Mouse (Mus musculus) MEL (cell line): ENCODE data around the gene Fam206a.

ENCODE experiments used
- CHD2 ChIP-seq: IDR thresholded peaks from 2 replicates; pipeline ENCODE4 v1.6.1; 2011; ENCODE audit warnings: low read length, improper control_type of control experiment
- CTCF ChIP-seq, 3 experiments: IDR thresholded peaks in 2 of 3; conservative IDR thresholded peaks in 1 of 3; 2 replicates each; pipeline ENCODE4 v1.5.1; 2011 to 2012; ENCODE audit warnings: low read length in 3 of 3, low read depth in 2 of 3, mild to moderate bottlenecking in 2 of 3, improper control_type of control experiment in 1 of 3, inconsistent platforms in 1 of 3, mixed read lengths in 1 of 3, moderate library complexity in 1 of 3; ENCODE audit not compliant: control insufficient read depth in 1 of 3, insufficient read depth in 1 of 3, poor library complexity in 1 of 3, severe bottlenecking in 1 of 3
- E2F4 ChIP-seq: IDR thresholded peaks from 2 replicates; pipeline ENCODE4 v1.6.1; 2011; ENCODE audit warnings: low read depth, low read length, improper control_type of control experiment, borderline replicate concordance
- EP300 ChIP-seq, 2 experiments: IDR thresholded peaks; 2 replicates each; pipeline ENCODE4 v1.6.1; 2011; ENCODE audit warnings: improper control_type of control experiment in 2 of 2, low read length in 2 of 2, low read depth in 1 of 2, mild to moderate bottlenecking in 1 of 2
- HCFC1 ChIP-seq: IDR thresholded peaks from 2 replicates; pipeline ENCODE4 v1.6.1; 2012; ENCODE audit warnings: low read depth, mild to moderate bottlenecking, inconsistent platforms, low read length, improper control_type of control experiment, moderate library complexity
- MAX ChIP-seq: IDR thresholded peaks from 2 replicates; pipeline ENCODE4 v1.6.1; 2011; ENCODE audit warnings: low read length, improper control_type of control experiment
- NELFE ChIP-seq: IDR thresholded peaks from 2 replicates; pipeline ENCODE4 v1.6.1; 2011; ENCODE audit warnings: low read depth, low read length, improper control_type of control experiment
- POLR2A ChIP-seq, 2 experiments: IDR thresholded peaks; 2 replicates each; pipeline ENCODE4 v1.6.1; 2011 to 2012; ENCODE audit warnings: low read length in 2 of 2, mild to moderate bottlenecking in 2 of 2, control low read depth in 1 of 2, improper control_type of control experiment in 1 of 2, low read depth in 1 of 2, moderate library complexity in 1 of 2; ENCODE audit not compliant: control insufficient read depth in 1 of 2, insufficient read depth in 1 of 2, poor library complexity in 1 of 2
- USF1 ChIP-seq: IDR thresholded peaks from 2 replicates; pipeline ENCODE4 v1.6.1; 2014; ENCODE audit warnings: low read depth, mild to moderate bottlenecking, inconsistent platforms, low read length, improper control_type of control experiment, moderate library complexity
- ZKSCAN1 ChIP-seq: IDR thresholded peaks from 2 replicates; pipeline ENCODE4 v1.6.1; 2012; ENCODE audit warnings: low read depth, mild to moderate bottlenecking, inconsistent platforms, low read length, improper control_type of control experiment, moderate library complexity

GRCm38 (mm10) chr4:56812096-56812495 lies 10.0 kb downstream of the Fam206a start:
- TF ChIP-seq CTCF (IDR thresholded peaks at IDR 0.05 in 2 of 3, conservative IDR thresholded peaks at IDR 0.05 in 1 of 3; ENCODE audit: control insufficient read depth in 1 of 3, insufficient read depth in 1 of 3, low read depth in 2 of 3, low read length in 3 of 3, poor library complexity in 1 of 3, severe bottlenecking in 1 of 3) (no peak), E2F4 (no peak), POLR2A (IDR thresholded peaks at IDR 0.05; ENCODE audit: control insufficient read depth in 1 of 2, insufficient read depth in 1 of 2, low read depth in 1 of 2, low read length in 2 of 2, poor library complexity in 1 of 2) (no peak), EP300 (IDR thresholded peaks at IDR 0.05; ENCODE audit: low read depth in 1 of 2, low read length in 2 of 2) (no peak), HCFC1 (no peak), NELFE (no peak), ZKSCAN1 (no peak), USF1 (no peak), MAX (no peak), CHD2 (no peak)
